Mouse (Mus musculus): ENCODE data around the gene Lhfp. TPM values are rescaled to one million over a fixed set of nuclear protein-coding genes. Genes with fewer than 3 reads are reported as not detected.
A peak's percentile ranks its signal among the peaks of the same experiment; 100 is the strongest.

The Lhfp gene
- polyA plus RNA-seq, 1 experiment from 2014 or later: 64.1 TPM

DNA sequence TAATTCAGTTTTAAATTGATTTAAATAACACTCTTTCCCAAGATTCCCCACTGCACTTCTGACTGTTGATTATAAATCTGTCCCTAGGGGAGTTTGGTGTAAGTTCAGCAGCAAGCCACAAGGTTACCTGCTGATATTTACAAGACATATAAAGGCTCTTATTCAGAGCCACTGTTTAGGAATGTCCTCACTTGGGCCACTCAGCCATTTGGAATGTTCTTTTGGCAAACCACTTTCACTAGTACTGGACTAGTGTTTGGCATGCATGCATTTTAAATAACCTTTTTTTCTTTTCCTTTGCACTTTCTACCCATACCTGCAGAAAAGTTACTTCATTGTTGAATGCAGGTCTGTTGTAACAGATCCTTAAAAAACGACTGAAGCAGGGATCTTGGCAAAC lies 109.8 kb downstream of the Lhfp start:
- no peaks in the 10 kb centered on the region for H3K36me3 ChIP-seq (ENCODE audit: control insufficient read depth, insufficient read depth, low read length)
- WGBS: 56% methylated on average over 1 of the region's 1 CpGs
- ATAC-seq: no peak

DNA sequence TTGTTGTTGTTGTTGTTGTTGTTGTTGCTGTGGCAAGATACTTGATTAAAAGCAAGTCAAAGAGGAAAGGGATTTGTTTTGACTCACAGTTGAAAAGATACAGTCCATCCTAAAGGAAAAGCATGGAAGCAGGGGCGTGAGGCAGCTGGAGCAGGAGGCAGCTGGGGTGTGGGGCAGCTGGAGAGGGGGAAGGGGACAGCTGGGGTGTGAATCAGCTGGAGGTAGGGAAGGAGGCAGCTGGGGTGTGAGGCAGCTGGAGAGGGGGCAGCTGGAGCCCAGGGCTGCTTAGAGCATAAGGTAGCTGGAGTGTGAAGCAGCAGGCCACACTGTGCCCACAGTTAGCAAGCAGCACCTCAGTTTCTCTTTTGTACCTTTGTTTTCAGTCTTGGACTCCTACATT lies 110.3 kb downstream of the Lhfp start:
- 71% methylated on average over 1 of the region's 1 CpGs for WGBS
- H3K27ac ChIP-seq (ENCODE audit: low read depth, low read length): no peak overlapping the region
- H3K36me3 ChIP-seq (ENCODE audit: control insufficient read depth, insufficient read depth, low read length): no peaks in the 10 kb centered on the region
- no peaks in the 10 kb centered on the region for H3K4me1 ChIP-seq (ENCODE audit: control insufficient read depth, insufficient read depth, low read depth, low read length)
- no peak overlapping the region for H3K4me2 ChIP-seq (ENCODE audit: low read length)
- no peak overlapping the region for H3K9ac ChIP-seq (ENCODE audit: low read depth, low read length)
- H3K9me3 ChIP-seq (ENCODE audit: control insufficient read depth, low read length): peaks cover 6% of the 10 kb centered on the region; the same call in 1 of the 2 replicates
- ATAC-seq: no peak
- H3K4me3 ChIP-seq (ENCODE audit: low read length): no peak overlapping the region
- H3K27me3 ChIP-seq (replicated peaks; ENCODE audit: control insufficient read depth, insufficient read depth, low read length): no peaks in the 10 kb centered on the region

More for the DNA sequence above, 109.8 kb downstream of the Lhfp start:
- no peak overlapping the region for H3K4me3 ChIP-seq (ENCODE audit: low read length)
- H3K27ac ChIP-seq (ENCODE audit: low read depth, low read length): no peak overlapping the region
- no peaks in the 10 kb centered on the region for H3K27me3 ChIP-seq (replicated peaks; ENCODE audit: control insufficient read depth, insufficient read depth, low read length)
- no peaks in the 10 kb centered on the region for H3K4me1 ChIP-seq (ENCODE audit: control insufficient read depth, insufficient read depth, low read depth, low read length)
- no peak overlapping the region for H3K9ac ChIP-seq (ENCODE audit: low read depth, low read length)
- no peak overlapping the region for H3K4me2 ChIP-seq (ENCODE audit: low read length)
- H3K9me3 ChIP-seq (ENCODE audit: control insufficient read depth, low read length): peaks cover 6% of the 10 kb centered on the region; the same call in 1 of the 2 replicates

DNA sequence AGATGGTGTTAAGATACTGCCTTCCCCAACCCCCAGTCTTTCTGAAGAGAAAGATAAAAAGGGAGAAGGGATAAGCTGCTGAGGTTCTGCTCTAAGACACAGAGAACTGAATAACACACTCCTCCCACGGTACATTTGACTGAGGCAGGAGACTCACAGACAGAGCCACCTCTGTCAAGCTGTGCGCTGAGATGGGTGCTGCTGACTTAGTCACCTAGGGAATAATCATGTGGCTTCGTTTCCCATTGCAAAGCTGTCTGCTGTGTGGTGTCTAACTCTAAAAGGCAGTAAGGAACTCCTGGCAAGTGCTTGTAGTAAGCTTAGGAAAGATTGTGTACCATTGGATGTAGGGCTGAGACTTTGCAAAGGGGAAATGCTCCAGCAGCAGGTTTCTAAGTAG lies 120.6 kb downstream of the Lhfp start:
- 89% methylated on average over 3 of the region's 3 CpGs for WGBS
- Histone ChIP-seq H3K4me1 (ENCODE audit: control insufficient read depth, insufficient read depth, low read depth, low read length) (peaks cover 2% of the 10 kb centered on the region; the same call in 1 of the 2 replicates), H3K27me3 (replicated peaks; ENCODE audit: control insufficient read depth, insufficient read depth, low read length) (no peaks in the 10 kb centered on the region), H3K27ac (ENCODE audit: low read depth, low read length) (no peak overlapping the region), H3K4me3 (ENCODE audit: low read length) (no peak overlapping the region), H3K9me3 (ENCODE audit: control insufficient read depth, low read length) (no peaks in the 10 kb centered on the region), H3K36me3 (ENCODE audit: control insufficient read depth, insufficient read depth, low read length) (no peaks in the 10 kb centered on the region), H3K4me2 (ENCODE audit: low read length) (no peak overlapping the region), H3K9ac (ENCODE audit: low read depth, low read length) (no peak overlapping the region)
- ATAC-seq: no peak

DNA sequence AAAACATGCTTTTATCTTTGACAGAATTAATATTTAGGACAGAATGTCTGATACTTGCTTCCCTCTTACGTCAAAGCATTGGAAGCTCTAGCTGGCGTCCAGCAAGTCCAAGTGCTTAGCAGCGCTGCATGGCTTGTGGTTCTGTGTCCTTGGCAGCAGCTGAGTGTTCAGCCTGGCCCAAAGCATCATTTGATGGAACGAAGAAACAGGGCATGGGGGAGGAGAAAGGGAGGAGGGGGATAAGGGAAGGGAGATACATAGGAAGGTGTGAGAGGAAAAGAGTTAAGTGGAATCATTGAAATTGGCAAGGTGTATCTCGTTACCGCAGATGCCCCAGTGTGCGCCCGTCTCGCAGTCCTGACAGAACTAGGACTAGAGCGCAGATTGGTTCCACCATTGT lies 124.0 kb downstream of the Lhfp start:
- Histone ChIP-seq H3K4me1 (ENCODE audit: control insufficient read depth, insufficient read depth, low read depth, low read length) (0 out of 2 replicates have a peak, but pooled peaks cover 2% of the 10 kb centered on the region), H3K36me3 (ENCODE audit: control insufficient read depth, insufficient read depth, low read length) (no peaks in the 10 kb centered on the region), H3K9me3 (ENCODE audit: control insufficient read depth, low read length) (no peaks in the 10 kb centered on the region), H3K27me3 (replicated peaks; ENCODE audit: control insufficient read depth, insufficient read depth, low read length) (no peaks in the 10 kb centered on the region), H3K4me2 (ENCODE audit: low read length) (no peak overlapping the region), H3K4me3 (ENCODE audit: low read length) (no peak overlapping the region), H3K9ac (ENCODE audit: low read depth, low read length) (no peak overlapping the region), H3K27ac (ENCODE audit: low read depth, low read length) (no peak overlapping the region)
- WGBS: 85% methylated on average over 10 of the region's 10 CpGs
- ATAC-seq: peak; percentile 50; the same call in 1 of the 2 replicates

DNA sequence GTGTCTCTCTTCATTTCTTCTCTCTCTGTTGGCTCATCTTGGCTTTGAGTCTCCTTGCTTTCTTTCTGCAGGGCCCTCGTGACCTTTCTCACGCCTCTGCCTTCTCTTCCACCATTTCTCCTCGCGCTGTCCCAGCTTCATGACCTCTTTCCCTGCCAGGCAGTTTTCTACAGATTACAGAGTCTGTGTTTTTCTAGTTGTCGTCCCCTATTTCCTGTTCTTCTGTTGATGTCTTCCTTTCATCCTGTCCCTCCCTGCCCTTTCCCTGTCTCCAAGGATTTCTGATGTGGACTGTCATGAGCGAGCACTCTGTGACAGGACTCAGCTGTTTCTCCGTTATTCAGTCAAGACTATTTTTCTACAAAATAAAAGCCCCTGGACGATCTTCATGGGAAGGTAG lies 124.7 kb downstream of the Lhfp start:
- H3K4me3 ChIP-seq (ENCODE audit: low read length): no peak overlapping the region
- H3K27ac ChIP-seq (ENCODE audit: low read depth, low read length): peak overlapping the region; percentile 14; the same call in 1 of the 2 replicates
- WGBS: 43% methylated on average over 8 of the region's 8 CpGs
- H3K9ac ChIP-seq (ENCODE audit: low read depth, low read length): no peak overlapping the region
- no peaks in the 10 kb centered on the region for H3K9me3 ChIP-seq (ENCODE audit: control insufficient read depth, low read length)
- no peak for ATAC-seq
- H3K4me1 ChIP-seq (ENCODE audit: control insufficient read depth, insufficient read depth, low read depth, low read length): 0 out of 2 replicates have a peak, but pooled peaks cover 2% of the 10 kb centered on the region
- H3K4me2 ChIP-seq (ENCODE audit: low read length): no peak overlapping the region
- H3K27me3 ChIP-seq (replicated peaks; ENCODE audit: control insufficient read depth, insufficient read depth, low read length): no peaks in the 10 kb centered on the region
- H3K36me3 ChIP-seq (ENCODE audit: control insufficient read depth, insufficient read depth, low read length): no peaks in the 10 kb centered on the region

DNA sequence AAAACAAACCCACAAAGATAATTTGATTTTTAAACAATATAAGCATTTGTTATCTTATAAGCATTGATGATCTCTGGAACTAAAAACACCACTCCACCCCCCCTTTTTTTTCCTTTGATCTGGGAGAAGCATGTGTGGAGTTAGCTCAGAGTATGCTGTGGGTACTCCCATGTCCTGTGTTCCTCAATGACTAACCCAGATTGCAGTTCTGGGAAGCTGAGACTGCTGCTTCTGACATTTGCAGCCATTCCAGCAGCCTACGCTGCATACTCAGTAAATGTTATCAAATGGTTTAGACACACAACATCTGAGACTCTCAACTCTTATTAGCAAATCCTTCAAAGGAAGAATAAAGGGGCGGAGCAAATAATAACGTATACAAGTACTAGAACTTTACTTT lies 128.2 kb downstream of the Lhfp start:
- H3K27ac ChIP-seq (ENCODE audit: low read depth, low read length): no peak overlapping the region
- no peaks in the 10 kb centered on the region for H3K36me3 ChIP-seq (ENCODE audit: control insufficient read depth, insufficient read depth, low read length)
- 93% methylated on average over 3 of the region's 3 CpGs for WGBS
- H3K27me3 ChIP-seq (replicated peaks; ENCODE audit: control insufficient read depth, insufficient read depth, low read length): no peaks in the 10 kb centered on the region
- no peaks in the 10 kb centered on the region for H3K9me3 ChIP-seq (ENCODE audit: control insufficient read depth, low read length)
- no peak overlapping the region for H3K4me2 ChIP-seq (ENCODE audit: low read length)
- no peaks in the 10 kb centered on the region for H3K4me1 ChIP-seq (ENCODE audit: control insufficient read depth, insufficient read depth, low read depth, low read length)
- no peak overlapping the region for H3K4me3 ChIP-seq (ENCODE audit: low read length)
- ATAC-seq: no peak
- no peak overlapping the region for H3K9ac ChIP-seq (ENCODE audit: low read depth, low read length)

DNA sequence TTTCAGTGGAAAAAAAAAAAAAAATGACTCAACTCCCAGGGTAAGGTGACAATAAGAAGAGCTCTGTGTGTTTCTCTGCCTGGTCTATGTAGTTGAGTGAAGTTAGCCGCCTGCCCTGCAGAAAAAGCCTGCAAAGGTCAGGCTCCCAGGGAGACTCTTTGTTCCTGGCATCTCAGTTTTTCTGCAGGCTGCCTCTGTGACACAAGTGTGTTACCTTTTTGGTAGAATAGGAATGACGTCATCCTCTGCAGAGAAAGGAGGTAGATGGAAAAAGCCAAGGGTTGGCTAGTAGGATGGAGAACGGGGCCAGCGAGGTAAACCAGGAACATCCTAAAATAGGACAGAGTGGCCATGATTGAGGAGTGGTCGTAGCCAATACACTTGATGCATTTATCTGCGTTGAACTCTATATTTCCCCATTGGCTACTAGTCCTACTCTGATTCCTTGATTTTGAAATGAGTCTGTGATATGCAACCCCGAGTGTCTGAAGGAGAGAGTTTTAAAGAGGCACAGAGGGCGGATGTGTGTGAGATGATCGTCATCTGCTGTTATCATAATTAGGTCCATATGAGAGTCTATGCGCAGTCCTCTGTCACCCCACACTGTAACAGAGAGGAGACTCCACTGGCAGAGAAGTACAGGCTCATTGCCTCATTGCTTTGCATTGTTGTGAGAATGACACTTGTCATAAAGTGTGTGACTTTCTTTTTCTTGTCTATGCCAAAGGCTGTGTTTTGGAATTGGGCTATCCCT lies 132.2 kb downstream of the Lhfp start:
- Histone ChIP-seq H3K4me1 (ENCODE audit: control insufficient read depth, insufficient read depth, low read depth, low read length) (no peaks in the 10 kb centered on the region), H3K27me3 (replicated peaks; ENCODE audit: control insufficient read depth, insufficient read depth, low read length) (no peaks in the 10 kb centered on the region), H3K36me3 (ENCODE audit: control insufficient read depth, insufficient read depth, low read length) (no peaks in the 10 kb centered on the region), H3K4me2 (ENCODE audit: low read length) (no peak overlapping the region), H3K27ac (ENCODE audit: low read depth, low read length) (no peak overlapping the region), H3K9me3 (ENCODE audit: control insufficient read depth, low read length) (peaks cover 3% of the 10 kb centered on the region; the same call in 1 of the 2 replicates), H3K4me3 (ENCODE audit: low read length) (no peak overlapping the region), H3K9ac (ENCODE audit: low read depth, low read length) (no peak overlapping the region)
- WGBS: 75% methylated on average over 10 of the region's 10 CpGs
- no peak for ATAC-seq

DNA sequence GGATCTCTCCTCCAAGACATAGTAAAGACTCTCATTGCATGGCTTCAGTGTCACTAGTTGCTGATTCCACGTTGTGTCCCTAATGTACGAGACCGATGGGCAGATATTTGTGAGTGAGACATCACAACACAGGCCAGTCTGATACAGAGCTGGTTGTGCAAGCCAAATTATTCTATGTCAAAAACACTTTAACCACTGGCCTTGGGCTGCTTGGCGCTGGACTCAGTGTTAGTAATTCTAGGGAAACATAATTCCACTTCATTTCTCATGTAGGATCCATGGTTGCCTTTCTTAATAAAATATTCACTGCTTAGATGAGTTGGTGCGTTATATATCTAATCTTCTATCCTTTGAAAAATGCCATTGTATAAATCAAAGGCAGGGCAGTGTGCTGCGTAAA lies 138.6 kb downstream of the Lhfp start:
- 94% methylated on average over 6 of the region's 6 CpGs for WGBS
- H3K9ac ChIP-seq (ENCODE audit: low read depth, low read length): no peak overlapping the region
- no peak overlapping the region for H3K27ac ChIP-seq (ENCODE audit: low read depth, low read length)
- no peaks in the 10 kb centered on the region for H3K36me3 ChIP-seq (ENCODE audit: control insufficient read depth, insufficient read depth, low read length)
- no peak overlapping the region for H3K4me3 ChIP-seq (ENCODE audit: low read length)
- H3K4me1 ChIP-seq (ENCODE audit: control insufficient read depth, insufficient read depth, low read depth, low read length): no peaks in the 10 kb centered on the region
- H3K27me3 ChIP-seq (replicated peaks; ENCODE audit: control insufficient read depth, insufficient read depth, low read length): no peaks in the 10 kb centered on the region
- ATAC-seq: no peak
- peaks cover 3% of the 10 kb centered on the region; the same call in 1 of the 2 replicates for H3K9me3 ChIP-seq (ENCODE audit: control insufficient read depth, low read length)
- H3K4me2 ChIP-seq (ENCODE audit: low read length): no peak overlapping the region

DNA sequence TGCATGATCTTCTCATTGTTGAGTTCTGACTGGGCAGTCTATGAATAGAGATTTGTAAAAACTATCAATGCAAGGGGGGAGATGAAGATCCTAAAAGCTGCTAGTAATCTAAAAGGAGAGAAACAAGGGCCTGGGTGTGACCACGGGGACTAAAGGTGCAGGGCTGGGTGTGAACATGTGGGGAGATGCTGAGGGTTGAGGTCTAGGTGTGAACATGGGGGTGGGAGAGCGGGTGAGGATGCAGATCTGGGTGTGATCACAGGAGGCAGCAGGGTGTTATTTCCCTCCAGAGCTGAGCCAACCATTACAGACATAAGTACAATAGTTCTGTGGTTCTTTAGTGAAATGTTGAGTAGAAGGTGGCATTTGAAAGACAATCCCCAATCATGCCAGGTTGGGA lies 144.1 kb downstream of the Lhfp start:
- 96% methylated on average over 2 of the region's 2 CpGs for WGBS
- Histone ChIP-seq H3K4me2 (ENCODE audit: low read length) (no peak overlapping the region), H3K36me3 (ENCODE audit: control insufficient read depth, insufficient read depth, low read length) (no peaks in the 10 kb centered on the region), H3K4me1 (ENCODE audit: control insufficient read depth, insufficient read depth, low read depth, low read length) (no peaks in the 10 kb centered on the region), H3K27ac (ENCODE audit: low read depth, low read length) (no peak overlapping the region), H3K4me3 (ENCODE audit: low read length) (no peak overlapping the region), H3K27me3 (replicated peaks; ENCODE audit: control insufficient read depth, insufficient read depth, low read length) (no peaks in the 10 kb centered on the region), H3K9me3 (ENCODE audit: control insufficient read depth, low read length) (no peaks in the 10 kb centered on the region), H3K9ac (ENCODE audit: low read depth, low read length) (no peak overlapping the region)
- ATAC-seq: no peak
